Mouse (Mus musculus): ENCODE measurements at regions not wholly inside any gene's neighbourhood (a gene's known extent, or its start where the extent isn't known, plus 50 kb on each side); places are given as distances from the start of the nearest gene placed in this dataset.
"Not testable (repeated sequence)": the region's sequence is repeated elsewhere in the genome, so short reads cannot be mapped to it uniquely, and the experiment has no call there.

GRCm38 (mm10) chr14:45807767-45808166, 149.8 kb upstream of the Ddhd1 start:
- DNase-seq, result peak; percentile 9 to 25

- DNase-seq, result no peak
Measured at GRCm38 (mm10) chr14:45809491-45809890, 151.5 kb upstream of the Ddhd1 start.

DNA sequence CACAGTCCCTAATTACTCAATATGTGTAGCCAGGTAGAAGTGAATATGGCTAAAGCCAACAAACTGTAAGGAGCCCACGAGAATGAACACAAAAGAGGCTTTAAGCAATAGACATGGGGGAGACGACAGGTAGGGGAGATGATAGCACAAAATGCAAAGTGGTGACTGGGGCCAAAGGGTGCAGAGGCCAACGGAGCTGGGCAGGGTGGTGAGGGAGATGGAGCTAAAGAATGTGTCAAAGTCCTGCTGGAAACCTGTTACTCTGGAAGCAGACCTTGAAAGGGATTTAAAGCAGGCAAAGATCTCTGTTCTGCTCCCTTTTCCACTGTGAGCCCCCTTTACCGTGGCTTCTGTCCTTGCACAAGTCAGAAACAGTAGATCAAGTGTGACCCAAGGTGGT, 152.2 kb upstream of the Ddhd1 start:
- peak in 1 of 2 experiments; percentile 38 for DNase-seq

DNA sequence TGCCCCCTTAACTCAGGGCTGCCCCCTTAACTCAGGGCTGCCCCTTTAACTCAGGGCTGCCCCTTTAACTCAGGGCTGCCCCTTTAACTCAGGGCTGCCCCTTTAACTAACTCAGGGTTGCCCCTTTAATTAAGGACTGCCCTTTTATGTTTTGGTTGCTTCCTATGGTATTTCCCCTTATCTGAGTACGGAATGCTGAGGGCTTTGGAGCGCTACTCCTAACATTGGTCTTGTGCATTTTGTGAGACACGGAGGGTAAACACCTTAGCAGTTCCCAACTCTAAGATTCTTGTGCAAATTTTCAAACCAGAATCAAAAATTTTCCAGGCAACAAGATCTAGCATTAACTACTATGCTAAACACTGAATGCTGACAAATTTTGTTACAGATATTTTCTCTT, 152.7 kb upstream of the Ddhd1 start:
- DNase-seq, result no peak

GRCm38 (mm10) chr14:45815598-45815997, 157.7 kb upstream of the Ddhd1 start:
- no peak for DNase-seq

DNA sequence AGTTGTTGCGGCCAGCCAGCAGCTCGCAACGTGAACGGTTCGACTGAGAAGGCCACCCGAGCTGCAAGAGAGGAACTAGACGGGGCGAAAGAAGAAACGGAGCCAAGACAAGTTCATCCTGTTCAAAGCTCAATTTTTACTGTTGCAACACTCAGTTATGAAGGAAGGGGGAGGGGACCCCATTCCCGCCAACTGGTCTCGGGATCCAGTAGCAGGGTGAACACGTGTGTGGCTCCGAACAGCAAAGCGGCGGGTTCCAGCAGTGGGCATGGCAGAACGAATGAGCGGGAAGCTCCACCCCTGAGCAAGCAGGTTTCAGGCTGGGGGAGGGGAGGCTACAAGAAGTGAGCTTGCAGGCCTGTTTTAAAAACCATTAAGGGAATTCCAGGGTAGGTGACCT, 158.7 kb upstream of the Ddhd1 start:
- DNase-seq, result not testable (repeated sequence)

DNA sequence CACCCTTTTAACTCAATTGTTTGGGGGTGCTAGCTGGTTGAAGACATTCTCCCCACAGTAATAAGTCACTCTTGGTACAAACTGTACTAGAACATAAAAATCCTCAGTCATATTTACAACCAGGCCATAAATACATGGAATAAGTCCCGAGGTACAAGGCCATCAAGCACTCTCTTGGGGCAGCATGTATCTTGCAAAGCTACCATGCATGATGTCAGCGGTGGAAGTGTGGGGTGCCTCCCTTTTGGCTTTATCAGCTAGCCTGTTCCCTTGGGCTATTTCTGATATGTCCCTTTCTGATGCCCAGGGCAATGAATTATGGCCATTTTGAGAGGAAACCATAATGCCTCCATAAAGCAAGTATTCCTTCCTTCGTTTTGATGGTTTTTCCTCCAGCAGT, 159.8 kb upstream of the Ddhd1 start:
- no peak for DNase-seq

GRCm38 (mm10) chr14:45824601-45825000, 166.7 kb upstream of the Ddhd1 start:
- peak; percentile 13 to 24 for DNase-seq

GRCm38 (mm10) chr14:45826023-45826422, 168.1 kb upstream of the Ddhd1 start:
- no peak for DNase-seq

DNA sequence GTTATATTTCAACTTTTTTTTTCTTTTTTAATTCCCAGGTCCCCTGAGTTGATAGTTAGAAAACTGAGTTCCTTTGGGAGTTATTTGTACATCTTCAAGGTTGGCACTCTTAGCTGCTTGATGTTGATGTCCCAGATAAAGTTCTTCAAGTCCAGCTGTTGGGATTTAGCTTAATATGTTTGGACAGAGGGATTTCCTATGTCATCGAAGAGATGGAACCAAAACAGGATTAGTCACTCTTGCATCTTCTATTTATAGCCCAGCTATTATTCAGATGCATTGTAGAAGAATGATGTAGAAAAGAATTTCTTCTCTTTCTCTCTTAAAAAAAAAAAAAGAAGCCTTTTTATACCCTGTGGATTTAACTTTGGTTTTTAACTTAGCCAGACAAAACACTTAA, 169.2 kb upstream of the Ddhd1 start:
- no peak for DNase-seq

DNA sequence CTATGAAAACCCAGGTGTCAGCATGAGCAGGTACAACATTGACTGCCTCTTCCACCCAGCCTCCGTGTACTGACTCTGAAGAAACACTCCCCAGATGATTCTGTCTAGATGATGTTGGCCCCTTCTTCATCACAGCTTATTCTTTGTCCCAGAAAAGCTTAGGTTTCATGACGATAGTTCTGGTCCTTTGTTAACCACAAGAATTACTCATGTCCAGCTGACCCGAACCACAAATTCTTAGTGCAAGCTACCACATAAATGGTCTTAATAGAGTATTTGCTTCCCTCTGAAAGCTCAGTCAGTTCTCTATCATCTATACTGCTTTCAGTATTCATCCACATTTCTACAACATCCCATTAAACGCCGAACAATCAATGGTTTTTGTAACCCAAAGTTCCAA, 172.5 kb upstream of the Ddhd1 start:
- no peak for DNase-seq

- no peak for DNase-seq
Measured at GRCm38 (mm10) chr14:45837039-45837438, 179.1 kb upstream of the Ddhd1 start.

DNA sequence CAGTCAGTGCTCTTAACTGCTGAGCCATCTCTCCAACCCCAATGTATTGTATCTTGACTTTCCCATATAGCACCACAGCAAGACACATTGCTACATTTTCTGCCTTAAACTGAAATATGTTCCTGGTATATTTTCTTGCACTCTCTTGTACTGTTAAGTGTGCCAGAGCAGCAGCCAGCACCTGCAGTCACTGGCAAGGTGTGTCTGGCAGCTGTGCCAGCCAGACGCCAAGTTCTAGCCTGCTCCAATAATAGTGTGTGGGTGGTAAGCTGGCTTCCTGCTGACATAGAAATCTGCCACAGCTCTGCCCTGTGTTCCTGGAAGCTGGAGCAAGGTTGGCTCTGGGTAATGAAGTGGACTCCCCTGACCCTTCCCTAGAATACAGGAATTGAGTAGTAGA, 185.9 kb upstream of the Ddhd1 start:
- no peak for DNase-seq

DNA sequence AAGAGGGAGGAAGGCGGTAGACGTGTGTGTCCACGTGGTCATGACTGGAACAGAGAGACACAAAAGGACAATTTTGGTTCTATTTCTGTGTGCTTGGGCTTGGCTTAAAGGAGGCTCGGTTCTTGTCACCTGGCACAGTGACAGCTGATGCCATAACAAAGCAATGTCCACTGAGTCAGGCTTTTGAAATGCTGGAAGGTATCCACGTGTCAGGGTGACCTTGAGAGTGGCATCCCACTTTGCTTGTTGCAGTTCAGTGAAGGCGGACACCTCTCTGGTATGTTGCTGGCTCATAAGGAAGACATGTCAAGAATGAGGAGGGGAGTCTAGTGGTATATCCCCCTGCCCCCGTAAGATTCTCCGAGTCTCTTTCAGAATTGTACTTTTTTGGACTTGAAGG, 192.6 kb upstream of the Ddhd1 start:
- DNase-seq, result no peak

GRCm38 (mm10) chr14:45878428-45878827, 220.5 kb upstream of the Ddhd1 start:
- DNase-seq, result peak; percentile 60 to 65

- peak; percentile 3 to 10 for DNase-seq
Measured at GRCm38 (mm10) chr14:45920783-45921182, 262.8 kb upstream of the Ddhd1 start.

- DNase-seq, result no peak
Measured at GRCm38 (mm10) chr14:45943581-45943980, 285.6 kb upstream of the Ddhd1 start.

GRCm38 (mm10) chr14:45944101-45944500, 286.2 kb upstream of the Ddhd1 start:
- DNase-seq, result peak; percentile 14 to 42

- DNase-seq, result no peak
Measured at GRCm38 (mm10) chr14:45944506-45944905, 286.6 kb upstream of the Ddhd1 start.

- no peak for DNase-seq
Measured at GRCm38 (mm10) chr14:45956624-45957023, 298.7 kb upstream of the Ddhd1 start.

- DNase-seq, result no peak
Measured at GRCm38 (mm10) chr14:45962474-45962873, 304.5 kb upstream of the Ddhd1 start.

- no peak for DNase-seq
Measured at GRCm38 (mm10) chr14:45964043-45964442, 306.1 kb upstream of the Ddhd1 start.

DNA sequence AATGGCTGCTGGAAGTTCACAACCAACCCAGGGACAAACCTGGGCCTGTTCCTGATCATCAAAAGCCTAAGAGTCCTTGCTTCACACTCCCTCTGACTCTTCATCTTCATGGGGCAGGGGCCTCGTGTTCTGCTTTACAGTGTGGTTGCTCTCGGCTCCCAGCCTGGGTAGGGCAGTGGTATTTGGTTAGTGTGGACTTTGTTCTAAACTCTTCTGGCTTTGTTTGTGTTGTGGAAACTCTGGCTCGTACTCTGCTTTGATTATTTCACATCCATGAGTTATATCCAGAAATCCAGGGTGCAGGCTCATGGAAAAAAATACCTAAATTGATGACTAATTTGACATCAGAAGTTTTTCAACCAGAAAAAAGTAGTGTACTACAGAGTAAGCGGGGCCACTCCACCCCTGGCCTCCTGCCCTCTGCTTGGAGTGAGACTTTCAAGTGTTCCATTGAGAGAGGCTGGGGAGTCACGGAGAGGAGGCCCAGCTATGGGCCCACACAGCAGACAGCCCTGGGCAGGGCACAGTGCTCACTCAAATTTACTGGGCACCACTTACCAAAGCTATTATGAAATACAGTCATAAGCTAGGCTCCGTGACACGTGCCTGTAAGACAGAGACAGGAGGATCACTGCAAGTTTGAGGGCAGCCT, 325.4 kb upstream of the Ddhd1 start:
- no peak for DNase-seq

GRCm38 (mm10) chr14:45984135-45984892, 326.4 kb upstream of the Ddhd1 start:
- peak; percentile 31 to 35 for DNase-seq

Data from kidney, postnatal 4 days (tissue).